Mouse (Mus musculus) CH12.LX (cell line): ENCODE data around the gene Pcsk6.

Experiments used
- CTCF ChIP-seq, 2 experiments: IDR thresholded peaks in 1 of 2; conservative IDR thresholded peaks in 1 of 2; 2 replicates each; pipeline ENCODE4 v1.5.1; 2011 to 2012; ENCODE audit warnings: low read depth in 2 of 2, low read length in 2 of 2, improper control_type of control experiment in 1 of 2, inconsistent platforms in 1 of 2, mild to moderate bottlenecking in 1 of 2, moderate library complexity in 1 of 2
- ELF1 ChIP-seq: IDR thresholded peaks from 2 replicates; pipeline ENCODE4 v1.6.1; 2014; ENCODE audit warnings: low read depth, mild to moderate bottlenecking, inconsistent platforms, low read length, improper control_type of control experiment
- EP300 ChIP-seq: IDR thresholded peaks from 2 replicates; pipeline ENCODE4 v1.6.1; 2011; ENCODE audit warnings: low read length, improper control_type of control experiment
- IRF4 ChIP-seq: IDR thresholded peaks from 2 replicates; pipeline ENCODE4 v1.6.1; 2014; ENCODE audit warnings: low read depth, mild to moderate bottlenecking, inconsistent platforms, low read length, improper control_type of control experiment
- JUN ChIP-seq: IDR thresholded peaks from 2 replicates; pipeline ENCODE4 v1.6.1; 2011; ENCODE audit warnings: low read depth, mild to moderate bottlenecking, low read length, improper control_type of control experiment, moderate library complexity; ENCODE audit not compliant: insufficient read depth
- JUND ChIP-seq: conservative IDR thresholded peaks from 2 replicates; pipeline ENCODE4 v1.6.1; 2011; ENCODE audit warnings: low read depth, low read length, improper control_type of control experiment
- KAT2A ChIP-seq: IDR thresholded peaks from 2 replicates; pipeline ENCODE4 v1.6.1; 2012; ENCODE audit warnings: low read length, improper control_type of control experiment, inconsistent platforms; ENCODE audit not compliant: insufficient replicate concordance
- MAFK ChIP-seq: IDR thresholded peaks from 2 replicates; pipeline ENCODE4 v1.6.1; 2011; ENCODE audit warnings: low read length, improper control_type of control experiment; ENCODE audit not compliant: insufficient replicate concordance
- MAX ChIP-seq: IDR thresholded peaks from 2 replicates; pipeline ENCODE4 v1.6.1; 2011; ENCODE audit warnings: low read length, improper control_type of control experiment
- NELFE ChIP-seq: IDR thresholded peaks from 2 replicates; pipeline ENCODE4 v1.6.1; 2011; ENCODE audit warnings: low read depth, low read length, improper control_type of control experiment
- POLR2A ChIP-seq: IDR thresholded peaks from 2 replicates; pipeline ENCODE4 v1.6.1; 2011; ENCODE audit warnings: low read depth, mild to moderate bottlenecking, improper control_type of control experiment, low read length
- USF1 ChIP-seq: IDR thresholded peaks from 2 replicates; pipeline ENCODE4 v1.6.1; 2014; ENCODE audit warnings: low read depth, mild to moderate bottlenecking, inconsistent platforms, low read length, improper control_type of control experiment
- USF2 ChIP-seq: conservative IDR thresholded peaks from 2 replicates; pipeline ENCODE4 v1.6.1; 2011; ENCODE audit warnings: low read depth, low read length, improper control_type of control experiment

DNA sequence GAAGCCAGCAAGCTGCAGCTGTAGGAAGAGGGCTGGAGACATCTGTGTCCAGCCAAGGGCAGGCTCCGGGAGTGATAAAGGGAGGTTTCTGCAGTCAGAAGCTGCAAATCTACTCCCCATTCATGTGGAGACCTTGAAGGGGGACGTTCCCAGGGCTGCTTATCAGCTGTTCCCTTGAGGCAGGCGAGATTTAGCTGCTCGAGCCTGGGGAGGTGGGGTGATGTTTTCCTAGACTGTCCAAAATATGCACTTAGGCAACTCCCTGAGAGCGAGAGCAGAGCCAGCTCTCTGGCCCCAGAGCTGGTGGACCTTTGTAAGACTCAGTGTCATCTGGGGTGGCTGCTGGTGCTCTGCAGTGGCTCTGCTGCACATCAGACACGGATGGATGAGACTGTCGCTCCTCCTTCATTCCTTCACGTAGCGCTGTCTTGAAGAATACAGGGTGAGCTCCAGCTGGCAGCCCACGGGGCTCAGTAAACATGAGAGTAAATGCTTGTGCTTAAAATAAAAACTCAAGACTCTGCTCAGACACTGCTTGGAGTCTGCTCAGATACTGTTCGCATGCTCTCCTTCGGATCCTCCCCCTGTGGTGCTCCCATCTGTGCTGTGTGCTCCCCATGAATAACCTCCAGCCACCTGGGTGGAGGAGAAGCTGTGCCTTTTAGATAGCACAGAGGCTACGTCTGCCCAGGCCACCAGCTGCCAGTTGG is 41.1 kb downstream of the Pcsk6 start:
- TF ChIP-seq IRF4 (no peak), CTCF (conservative IDR thresholded peaks at IDR 0.05 in 1 of 2, IDR thresholded peaks at IDR 0.05 in 1 of 2; ENCODE audit: low read depth in 2 of 2, low read length in 2 of 2) (no peak), POLR2A (no peak), MAX (no peak), KAT2A (no peak), EP300 (no peak), MAFK (no peak), JUND (no peak), USF1 (no peak), ELF1 (no peak), JUN (no peak), NELFE (no peak), USF2 (no peak)
